Mouse (Mus musculus): Measurements from ENCODE around the gene Dab1.
A peak's percentile ranks its signal among the peaks of the same experiment; 100 is the strongest.

The Dab1 gene

DNA sequence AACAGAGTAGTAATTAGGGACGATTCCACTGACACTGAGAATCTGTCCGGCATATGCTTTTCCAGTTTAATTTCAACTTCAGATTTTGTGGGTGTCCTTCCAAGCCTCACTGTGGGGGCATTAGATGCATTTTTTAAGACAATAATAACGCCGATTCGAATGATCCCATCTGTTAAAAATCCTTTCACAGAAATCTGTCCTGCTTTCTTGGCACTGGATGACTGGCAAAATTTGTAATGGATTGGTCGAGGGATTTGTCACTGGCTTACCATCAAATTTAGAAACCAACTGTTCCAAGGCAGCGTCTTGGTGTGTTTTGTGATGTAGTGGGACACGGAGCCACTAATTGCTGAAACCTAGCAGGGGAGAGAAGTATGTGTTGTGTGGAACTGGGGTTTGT is 638.6 kb downstream of the Dab1 start:
- no peak for DNase-seq (ENCODE audit: low spot score)

DNA sequence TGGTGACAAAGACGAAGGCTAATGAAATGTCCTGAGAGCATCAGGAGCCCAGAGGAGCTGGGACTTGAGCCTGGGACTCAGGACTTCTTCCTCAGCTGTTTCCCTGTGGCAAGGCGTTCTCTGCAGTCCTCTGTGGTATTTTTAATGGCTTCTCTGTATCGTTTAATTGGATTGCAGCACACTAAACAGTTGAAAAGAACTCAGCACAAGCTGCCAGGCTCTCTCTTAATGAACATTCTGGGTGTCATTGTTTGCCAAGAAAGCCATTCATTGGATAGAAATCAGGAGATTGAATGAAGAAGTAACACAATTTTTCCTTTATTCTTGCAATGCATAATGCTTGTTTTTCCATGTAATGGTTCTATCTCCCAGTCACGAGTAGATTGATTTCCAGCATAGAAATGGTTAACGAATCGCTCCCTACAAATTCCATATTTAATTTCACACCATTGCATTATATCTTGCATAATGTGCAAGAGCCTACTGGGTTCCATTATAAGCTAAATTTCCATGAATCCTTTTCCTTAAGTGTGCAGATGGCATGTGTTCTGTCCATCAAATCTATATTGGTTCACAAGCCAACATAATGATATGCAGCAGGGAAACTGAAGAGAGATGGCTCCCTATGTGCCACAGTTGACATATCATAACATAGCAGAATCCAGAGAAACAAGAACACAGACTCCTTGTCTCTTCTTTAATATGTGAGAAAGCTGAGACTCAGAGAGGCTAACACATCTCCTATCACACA is 650.4 kb downstream of the Dab1 start:
- DNase-seq (ENCODE audit: low spot score), result no peak

DNA sequence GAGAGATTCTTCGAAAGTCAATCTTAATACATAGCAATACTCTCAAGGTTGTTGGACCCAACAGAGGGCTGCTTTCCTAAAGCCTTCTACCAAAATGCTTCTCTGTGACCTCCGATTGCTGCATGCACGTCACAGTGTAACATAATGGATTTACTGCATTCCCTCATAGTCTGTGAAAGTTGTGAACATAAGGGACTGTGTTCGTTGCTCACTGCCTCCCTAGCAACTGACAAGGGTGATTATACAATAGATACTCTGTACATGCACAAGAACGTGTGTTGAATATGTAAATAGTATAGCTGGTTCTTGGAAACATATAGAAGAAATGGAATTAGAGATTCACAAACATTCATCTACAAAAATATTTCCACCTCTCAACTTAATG is 651.0 kb downstream of the Dab1 start:
- no peak for DNase-seq (ENCODE audit: low spot score)

DNA sequence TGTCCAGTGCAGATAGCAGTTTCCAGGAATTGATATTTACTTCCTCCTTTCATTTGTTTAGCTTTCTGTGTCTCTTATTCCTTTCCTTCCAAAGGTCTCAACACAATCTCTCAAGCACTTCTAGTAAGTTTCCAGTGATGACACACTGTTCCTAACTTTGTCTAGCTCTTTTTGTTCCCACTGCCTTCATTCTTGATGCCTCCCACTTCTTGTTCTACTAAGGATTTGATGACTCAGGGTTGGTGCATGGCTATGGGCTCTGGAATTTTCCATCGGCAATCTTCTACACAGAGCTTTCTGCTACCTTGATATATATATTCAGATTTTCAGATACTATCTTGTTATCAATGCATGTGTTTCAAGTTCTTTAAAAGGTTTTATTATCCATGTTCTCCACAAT is 656.1 kb downstream of the Dab1 start:
- no peak for DNase-seq (ENCODE audit: low spot score)

DNA sequence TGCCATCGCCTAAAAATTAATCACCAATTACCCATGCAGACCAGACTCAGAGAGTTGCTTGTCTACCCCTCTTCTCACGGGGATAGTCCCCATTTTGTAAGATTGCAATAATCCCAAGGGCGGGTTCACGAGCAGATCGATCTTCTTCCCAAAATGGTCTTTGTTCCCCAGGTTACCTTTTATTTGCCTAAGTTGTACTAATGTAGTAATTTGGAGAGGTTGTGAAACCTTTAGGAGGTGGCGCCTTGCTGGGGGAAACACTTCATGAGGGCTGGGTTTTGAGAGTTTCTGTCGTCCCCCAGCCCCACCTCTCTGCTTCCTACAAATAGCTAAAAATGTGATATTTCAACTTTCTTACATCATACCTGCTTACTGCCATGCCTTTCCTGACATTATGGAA is 657.8 kb downstream of the Dab1 start:
- DNase-seq (ENCODE audit: low spot score), result no peak

DNA sequence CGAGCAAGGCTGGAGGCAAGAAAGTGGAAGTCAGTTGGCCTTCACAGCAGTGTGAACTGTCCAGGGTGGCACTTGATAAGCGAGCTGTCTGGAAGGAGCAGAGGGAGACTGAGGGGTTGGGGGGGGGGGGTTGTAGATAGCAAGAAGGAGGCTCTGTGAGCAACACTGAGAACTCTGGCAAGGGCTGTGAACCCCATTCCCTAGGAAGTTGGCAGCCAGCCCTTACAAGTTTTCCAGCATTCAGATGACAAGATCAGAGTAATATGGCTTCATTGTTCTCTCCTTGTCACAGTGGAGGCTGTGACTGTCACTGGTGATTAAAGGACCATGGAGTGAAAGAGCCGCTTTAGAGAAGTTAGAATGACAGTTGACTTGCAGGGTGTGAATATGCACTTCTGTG is 662.4 kb downstream of the Dab1 start:
- no peak for DNase-seq (ENCODE audit: low spot score)

DNA sequence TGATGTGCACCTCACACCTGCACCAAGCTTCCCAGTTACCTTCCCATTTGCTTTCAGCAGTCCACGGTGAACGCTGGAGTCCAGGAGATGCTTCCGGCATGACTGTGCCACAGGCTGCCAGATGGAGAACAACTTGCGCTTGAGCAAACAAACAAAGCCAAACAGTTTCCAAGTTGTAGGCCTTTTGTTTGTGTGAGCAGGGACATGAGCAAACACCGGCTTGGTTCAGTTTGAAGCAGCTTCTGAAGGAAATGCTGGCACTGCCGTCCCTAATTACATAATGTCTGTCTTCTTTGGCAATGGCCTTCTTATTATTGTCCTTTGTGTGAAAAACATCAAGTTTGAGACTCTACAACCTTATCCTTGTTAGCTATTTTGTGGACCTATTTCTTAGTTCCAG is 664.7 kb downstream of the Dab1 start:
- no peak for DNase-seq (ENCODE audit: low spot score)

DNA sequence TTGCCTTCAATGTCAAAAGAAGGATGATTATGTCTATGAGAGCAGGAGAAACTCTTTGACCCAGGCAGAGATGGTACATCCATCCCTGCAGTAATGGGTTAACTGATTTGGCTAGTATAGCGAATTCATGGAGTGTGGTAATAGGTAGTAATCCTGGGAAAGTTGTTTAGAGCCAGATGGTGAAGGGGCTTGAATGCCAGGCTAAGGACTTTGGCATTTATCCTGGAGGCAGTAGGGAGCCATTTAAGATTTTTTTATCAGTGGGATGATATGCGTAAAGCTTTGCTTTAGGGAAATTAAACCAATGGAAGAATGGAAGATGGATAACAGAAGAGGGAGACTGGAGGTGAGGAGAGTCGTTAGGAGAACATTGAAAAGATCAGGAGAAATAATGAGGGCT is 669.2 kb downstream of the Dab1 start:
- no peak for DNase-seq (ENCODE audit: low spot score)

DNA sequence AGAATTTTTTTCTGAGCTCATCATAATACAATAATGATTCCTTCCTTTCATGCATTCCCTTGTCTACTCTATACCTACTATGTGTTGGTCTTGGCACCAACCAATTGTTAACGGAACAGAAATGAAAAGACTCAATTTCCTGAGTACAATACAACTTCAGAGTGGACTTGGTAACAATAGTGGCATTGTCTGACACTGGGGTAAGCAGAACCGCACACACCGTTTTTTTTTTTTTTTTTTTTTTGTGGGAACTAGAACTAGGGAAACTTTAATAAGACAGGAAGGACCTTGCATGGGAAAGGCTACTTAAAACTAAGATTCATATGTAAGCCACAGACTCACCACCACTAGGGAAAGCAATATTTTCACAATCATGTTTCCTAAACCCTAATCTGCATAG is 682.6 kb downstream of the Dab1 start:
- DNase-seq (ENCODE audit: low spot score), result no peak

DNA sequence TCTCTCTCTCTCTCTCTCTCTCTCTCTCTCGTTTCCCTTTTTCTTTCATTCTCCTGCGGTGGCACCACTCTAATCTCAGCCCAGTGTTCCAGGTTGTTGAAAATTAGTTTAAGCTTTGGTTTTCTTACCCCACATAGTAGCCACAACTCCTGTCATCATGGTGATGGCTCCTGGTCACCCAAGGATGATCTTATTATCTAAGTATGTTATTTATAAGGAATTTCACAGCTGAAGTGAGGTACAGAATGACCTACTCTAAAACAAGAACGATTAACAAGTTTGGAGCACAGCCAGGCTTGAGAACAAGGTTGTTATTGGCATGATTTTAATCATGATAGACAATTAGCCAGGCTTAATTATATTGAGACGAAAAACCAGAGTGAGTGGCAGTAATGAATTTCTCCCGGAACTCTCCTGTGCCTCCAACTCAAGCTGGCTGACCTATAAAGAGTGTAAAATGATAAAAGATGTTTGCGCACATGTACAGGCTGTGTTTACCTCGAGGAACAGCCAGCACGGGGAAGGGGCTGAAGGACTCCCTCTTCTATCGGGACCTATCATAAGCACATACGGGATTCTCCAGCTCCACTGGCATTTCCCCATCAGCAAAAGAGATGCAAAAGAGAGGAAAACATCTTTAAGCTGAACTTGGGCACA is 684.0 kb downstream of the Dab1 start:
- no peak for DNase-seq (ENCODE audit: low spot score)

DNA sequence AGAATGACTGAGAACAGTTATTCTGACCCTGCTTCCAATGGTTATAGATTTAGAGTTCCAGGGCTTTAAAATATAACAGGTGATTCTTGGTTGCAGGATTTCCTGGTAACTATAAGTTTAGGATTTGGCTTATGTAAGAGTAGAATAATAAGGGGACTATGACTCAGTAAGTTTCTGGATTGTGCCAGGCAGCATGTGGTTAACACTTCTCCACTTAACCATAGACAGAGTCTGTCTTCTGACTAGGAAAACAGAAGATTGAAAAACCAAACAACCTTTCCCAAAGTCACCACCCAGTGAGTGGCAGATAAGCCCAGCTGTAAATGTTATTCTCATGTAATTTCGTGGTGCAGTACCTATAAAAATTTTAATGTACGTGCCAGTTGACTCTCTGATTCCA is 688.6 kb downstream of the Dab1 start:
- no peak for DNase-seq (ENCODE audit: low spot score)

DNA sequence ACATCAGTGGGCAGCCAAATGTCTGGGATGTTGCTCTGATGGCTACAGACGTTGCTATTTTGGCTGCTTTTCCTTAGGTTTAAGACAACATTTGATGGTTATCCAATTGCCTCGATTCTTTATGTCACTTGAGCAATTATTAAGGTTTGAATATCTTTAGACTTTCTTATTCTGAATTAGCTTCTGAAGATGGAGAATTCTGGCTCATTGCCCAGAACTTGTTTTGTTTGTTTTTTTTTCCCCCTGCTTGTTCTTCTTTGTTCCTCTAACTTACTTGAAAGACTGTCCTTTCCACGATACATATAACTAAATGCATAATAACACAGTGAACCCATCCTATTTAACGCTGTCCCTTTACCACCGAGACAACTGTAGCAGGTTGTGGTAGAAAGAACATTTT is 707.1 kb downstream of the Dab1 start:
- no peak for DNase-seq (ENCODE audit: low spot score)

DNA sequence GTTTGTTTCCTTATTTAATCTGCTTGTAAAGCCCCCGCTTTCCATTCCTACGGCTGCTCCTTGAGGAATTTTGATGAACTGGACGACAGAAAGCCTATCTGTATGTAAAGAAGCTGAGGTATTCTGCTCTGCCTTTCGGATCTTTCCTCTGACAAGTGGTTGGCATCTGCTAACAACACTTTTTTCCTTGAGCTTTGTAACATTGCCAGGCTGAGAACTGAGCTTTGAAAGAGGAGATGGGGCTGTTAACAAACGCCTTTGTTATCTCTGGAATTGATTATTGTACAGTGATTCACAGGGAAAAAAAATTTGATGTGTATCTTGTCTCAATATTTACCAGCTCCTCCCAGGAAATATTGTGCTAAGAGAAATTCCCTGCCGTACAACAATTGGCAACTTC is 712.7 kb downstream of the Dab1 start:
- DNase-seq (ENCODE audit: low spot score), result no peak

DNA sequence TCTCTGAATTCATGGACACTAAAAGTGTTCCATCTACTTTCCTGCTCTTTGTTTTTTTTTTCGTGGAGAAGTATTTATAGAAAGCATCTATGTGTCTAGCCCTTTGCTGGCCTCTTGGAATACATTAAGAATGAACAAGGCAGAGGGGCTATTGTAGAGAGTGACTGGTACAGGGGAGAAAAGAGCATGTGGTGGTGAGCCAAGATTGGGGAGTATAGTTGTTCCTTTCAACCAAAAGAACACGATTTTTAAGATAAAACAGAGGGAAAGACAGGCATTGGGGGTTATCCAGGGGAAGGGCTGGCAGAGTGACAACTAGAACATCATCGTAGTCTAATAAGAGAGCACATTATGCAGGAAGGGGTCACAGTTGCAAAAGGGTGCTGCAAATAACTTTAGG is 713.2 kb downstream of the Dab1 start:
- DNase-seq (ENCODE audit: low spot score), result no peak

DNA sequence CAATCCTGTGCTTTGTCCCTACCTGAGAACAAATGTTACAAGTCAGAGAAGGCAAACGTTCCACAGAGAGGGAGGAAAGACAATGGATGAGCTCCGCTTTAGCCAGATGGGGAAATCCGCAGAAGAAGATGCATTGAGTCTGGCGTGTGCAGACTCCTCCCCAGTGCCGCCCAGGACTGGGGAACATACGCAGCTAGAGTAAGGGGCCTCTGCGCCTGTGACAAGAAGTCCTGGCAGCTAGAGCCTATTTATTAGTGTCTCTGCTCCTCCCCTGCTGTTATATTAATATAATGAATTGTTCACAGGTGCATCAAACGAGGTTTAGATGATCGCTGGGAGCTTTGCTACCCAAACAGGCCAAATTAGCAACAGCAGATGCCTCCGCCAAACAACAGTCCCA is 718.1 kb downstream of the Dab1 start:
- DNase-seq (ENCODE audit: low spot score), result no peak

DNA sequence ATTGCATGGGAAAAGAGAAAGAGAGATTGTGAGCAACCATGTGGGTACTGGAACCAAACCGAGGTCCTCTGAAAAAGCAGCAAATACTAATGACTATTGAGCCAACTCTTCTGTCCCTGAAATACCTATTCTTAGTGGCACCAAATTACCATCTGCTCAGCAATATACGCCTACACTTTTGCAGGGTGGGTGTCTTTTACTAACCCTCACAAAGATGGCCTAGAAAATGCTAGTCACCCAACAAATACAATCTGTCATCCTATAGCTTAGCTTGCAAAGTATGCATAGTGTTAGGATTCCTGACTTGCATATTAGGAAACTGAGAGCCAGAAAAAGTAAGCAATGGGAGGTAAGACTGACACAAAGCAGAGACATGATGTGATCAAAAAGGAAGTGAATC is 719.2 kb downstream of the Dab1 start:
- DNase-seq (ENCODE audit: low spot score), result no peak

DNA sequence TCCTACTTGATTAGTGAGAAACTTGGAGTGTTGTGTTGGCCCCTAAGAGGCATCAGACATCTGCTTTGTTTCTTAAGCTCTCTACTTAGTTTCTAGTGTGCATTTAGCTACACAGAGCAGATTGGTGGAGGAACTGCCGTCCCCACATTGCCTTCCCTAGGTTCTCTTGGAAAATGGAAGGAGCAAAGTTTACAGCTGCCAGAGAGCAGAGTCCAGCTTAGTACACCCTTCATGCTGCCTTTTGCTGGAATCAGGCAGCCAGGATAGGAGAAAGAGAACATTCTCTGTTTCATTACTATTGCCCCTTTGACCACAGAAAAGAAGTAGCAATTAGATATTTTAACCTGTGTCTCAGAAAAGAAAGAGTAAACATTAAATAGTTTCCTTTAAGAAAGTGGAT is 742.2 kb downstream of the Dab1 start:
- DNase-seq (ENCODE audit: low spot score), result no peak

DNA sequence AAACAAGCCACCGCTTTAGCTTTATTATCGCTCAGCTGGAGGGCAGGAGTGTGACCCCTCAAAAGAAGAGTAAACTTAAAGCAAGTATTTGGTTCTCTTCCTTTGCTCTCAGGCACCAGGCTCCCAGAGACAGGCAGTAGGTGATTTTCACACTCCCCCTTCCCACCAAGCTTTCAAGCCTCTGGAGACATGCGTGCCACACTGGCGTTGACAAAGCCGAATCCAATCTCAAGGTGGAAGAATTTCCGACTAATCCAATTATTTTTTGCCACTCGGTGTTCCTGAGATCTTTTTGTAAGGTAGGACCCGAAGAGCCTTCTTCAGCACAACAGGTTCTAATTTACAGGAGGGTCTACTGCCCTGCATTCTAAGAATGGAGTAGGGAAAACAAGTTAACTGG is 747.3 kb downstream of the Dab1 start:
- no peak for DNase-seq (ENCODE audit: low spot score)

DNA sequence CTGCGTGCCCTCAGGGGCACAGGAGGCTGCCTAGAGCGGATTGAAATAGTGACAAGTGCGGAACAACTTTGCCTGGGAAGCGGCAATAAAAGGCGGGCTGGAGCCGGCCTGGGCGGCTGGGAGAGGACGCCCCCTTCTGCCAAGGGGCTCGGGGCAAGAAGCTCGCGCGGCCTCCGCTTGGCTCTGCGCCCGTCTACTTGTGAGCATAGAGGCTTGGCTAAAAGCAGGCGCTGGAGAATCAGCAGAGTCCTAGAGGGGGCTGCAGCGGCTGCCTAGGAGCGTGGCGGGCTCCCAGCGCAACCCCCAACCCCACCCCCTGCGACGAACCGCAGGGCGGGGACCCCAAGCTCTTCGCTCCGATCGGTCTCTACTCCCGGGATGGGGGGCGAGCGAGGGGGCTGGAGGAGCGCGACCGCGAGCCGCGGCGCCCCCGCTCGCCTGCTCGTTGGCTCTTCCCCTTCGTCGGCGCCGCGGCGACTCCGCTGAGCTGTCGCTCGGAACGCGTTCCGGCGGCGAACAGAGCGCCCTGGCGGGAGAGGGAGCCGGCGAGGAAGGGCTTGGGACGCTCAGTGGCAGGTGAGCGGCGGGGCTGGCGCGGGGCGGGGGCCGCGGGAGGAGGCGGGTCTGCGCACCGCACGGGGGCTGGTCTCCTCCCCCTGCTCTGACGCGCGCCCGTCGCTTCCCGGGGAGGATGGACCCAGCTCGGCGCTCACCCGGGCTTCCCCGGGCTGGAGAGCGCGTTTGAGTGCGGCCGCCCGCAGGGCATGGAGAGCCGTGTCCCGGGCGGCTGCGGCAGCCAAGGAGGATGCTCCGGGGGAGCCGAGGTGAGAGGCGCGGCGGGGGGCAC is 748.0 kb downstream of the Dab1 start:
- DNase-seq (ENCODE audit: low spot score), result peak; percentile 15

DNA sequence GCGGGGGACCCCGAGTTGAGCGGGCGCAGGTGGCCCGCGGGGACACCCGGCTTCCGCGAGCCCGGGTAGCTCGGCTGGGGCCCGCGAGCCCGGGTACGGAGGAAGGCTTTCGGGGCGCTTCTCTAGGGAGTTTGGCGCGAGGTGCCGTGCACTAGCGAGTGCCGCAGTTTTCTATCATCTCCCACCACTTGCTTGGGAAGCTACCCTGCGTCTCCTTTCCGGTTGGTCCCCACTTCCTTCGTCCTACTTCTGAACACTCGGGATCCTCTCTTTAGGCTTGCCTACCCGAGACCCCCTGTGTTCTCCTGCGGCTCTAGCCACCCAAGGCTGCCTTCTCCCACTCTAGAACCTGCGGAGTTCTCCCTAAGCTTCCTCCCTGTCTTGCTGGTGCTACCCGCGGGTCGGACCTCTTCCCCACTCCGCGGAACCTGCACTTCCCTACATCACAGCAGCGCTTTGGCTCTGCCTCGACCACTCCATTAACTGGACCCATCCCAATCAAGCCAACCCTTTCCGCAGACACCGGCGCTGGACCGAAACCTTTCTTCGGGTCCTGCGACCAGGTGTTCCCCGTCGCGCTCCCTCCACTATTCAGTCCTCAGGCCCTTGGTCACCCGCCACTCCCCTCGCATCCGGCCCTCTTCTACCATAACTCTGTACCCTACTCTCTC is 748.7 kb downstream of the Dab1 start:
- no peak for DNase-seq (ENCODE audit: low spot score)

DNA sequence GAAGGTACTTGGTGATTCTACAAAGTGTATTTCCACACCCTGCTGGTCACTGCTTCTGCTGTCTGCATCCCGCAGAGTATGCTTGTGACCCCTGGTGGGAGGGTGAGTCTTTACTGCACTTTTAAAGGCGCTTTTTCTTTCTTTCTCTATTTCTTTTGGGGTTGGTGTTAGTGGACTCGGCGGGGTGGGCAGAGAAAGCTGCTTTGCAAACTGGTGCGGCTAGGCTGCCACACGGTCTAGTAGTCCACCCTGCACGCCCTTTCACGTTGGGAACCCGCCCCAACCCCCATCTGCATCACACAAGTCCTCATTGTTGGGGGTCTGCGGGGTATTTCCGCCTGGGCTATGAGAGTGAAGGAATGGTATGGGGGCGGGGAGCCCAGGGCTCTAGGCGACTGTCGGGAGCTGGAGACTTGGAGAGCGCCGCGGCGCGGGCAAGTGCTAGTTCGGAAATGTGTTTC is 749.4 kb downstream of the Dab1 start:
- no peak for DNase-seq (ENCODE audit: low spot score)

DNA sequence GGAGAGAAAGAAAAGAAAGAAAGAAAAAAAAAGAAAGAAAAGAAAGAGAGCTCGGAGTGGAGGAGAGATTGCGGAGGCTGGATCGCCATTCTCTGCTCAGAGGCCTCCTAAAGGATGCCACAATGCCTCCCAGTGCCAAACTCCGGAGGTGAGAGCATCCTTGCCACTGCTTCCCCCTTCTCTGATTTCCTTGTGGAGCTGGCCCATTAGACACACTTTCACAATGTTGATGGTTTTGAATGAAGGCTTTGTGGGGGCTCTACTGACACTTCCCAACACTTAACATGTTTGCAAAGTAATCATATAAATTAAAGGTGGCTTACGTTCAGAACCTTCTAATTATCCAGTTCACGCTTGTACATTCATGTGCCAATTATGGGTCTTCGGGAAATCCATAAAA is 749.9 kb downstream of the Dab1 start:
- no peak for DNase-seq (ENCODE audit: low spot score)

DNA sequence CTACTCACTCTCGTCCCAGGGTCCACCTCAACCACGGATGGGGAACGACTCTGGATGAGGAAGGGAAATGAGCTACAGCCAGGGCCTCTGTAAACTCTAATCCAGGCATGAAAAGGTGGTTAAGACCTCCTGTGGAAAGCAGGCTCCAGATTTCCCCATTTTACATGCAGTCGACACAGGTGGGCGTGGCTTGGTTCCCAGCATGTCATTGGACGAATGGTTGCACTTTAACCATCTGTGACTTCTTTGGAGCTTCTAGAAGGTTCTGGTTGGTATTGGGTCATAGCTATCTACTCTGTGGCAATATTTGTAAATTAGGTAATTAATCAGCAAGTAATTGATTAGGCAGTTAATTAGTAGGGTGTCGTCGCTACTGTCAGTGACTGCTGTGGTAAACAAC is 752.0 kb downstream of the Dab1 start:
- no peak for DNase-seq (ENCODE audit: low spot score)
